Mouse (Mus musculus) layer of hippocampus, postnatal 10 days (tissue): Measurements from ENCODE around the gene Scoc. TPM values are rescaled to one million over a fixed set of nuclear protein-coding genes. Genes with fewer than 3 reads are reported as not detected.
"Not testable (repeated sequence)": the region's sequence is repeated elsewhere in the genome, so short reads cannot be mapped to it uniquely, and the experiment has no call there.

Source experiments
- DNase-seq, 2 experiments: peaks; one replicate each; pipeline ENCODE4 v3.0.0; 2021; ENCODE audit warnings: low spot score in 2 of 2
- long read RNA-seq: library from polyadenylated mRNA; stranded (forward); transcript quantifications from one replicate; pipeline ENCODE4 v2.0.0, GENCODE M21; 2023
- total RNA-seq, 2 experiments: library from RNA; stranded (reverse); gene quantifications; 2 replicates each; pipeline ENCODE4 v1.2.3; 2021

The Scoc gene
- total RNA-seq, result 100 to 1,000 TPM; 263 to 293 TPM
- long read RNA-seq, transcript Scoc-202 (4 exons, 1,764 nt), result minor isoform, 16 of 308 reads
- long read RNA-seq, transcript Scoc-203 (4 exons, 409 nt), result major isoform, 269 of 308 reads
- long read RNA-seq, partial matches to known transcripts, result 16 of 308 reads
- long read RNA-seq, other reads (novel, unspliced or antisense), result 6 of 308 reads

GRCm38 (mm10) chr8:83458222-83458621 lies at the start of gene Scoc:
TSS of gene Scoc (minus strand) at chr8:83458391.
- DNase-seq, result no peak

DNA sequence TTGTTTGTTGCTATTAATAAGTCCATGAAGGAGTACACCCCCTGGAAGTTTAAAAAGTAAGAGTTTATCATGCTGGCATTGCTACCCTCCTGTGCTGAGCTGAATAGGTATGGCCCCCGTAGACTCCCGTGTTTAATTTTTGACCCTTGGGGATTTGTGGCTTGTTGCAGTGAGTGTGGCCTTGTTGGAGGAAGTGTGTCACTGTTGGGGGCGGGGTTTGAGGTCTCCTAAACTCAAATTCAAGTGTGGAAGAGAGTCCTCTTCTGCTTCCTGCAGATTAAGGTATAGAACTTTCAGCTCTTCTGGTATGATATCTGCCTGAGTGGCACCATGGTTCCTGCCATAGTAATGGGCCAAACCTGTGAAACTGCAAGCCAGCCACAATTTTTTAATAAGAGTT lies 1.4 kb upstream of the Scoc start:
- DNase-seq, result no peak

DNA sequence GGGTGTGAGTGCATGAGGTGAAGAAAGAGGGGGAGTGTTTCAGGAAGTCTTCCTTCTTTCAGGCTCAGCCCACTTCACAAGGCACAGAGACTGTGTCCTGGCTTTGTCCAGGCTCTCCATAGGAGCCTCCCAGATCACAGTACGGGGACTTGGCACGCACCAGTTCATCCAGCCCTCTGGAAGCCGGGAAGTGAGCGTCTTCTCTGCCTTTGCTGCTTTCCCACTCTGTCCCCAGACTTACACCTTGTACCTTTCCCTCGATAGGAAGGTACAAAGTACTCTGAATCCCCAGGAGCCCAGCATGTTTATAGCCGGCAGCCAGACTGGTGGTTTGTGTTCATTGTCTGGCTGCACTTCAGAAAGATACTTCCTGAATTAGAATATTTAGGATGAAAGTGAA lies 1.1 kb downstream of the Scoc start:
- DNase-seq, result no peak

DNA sequence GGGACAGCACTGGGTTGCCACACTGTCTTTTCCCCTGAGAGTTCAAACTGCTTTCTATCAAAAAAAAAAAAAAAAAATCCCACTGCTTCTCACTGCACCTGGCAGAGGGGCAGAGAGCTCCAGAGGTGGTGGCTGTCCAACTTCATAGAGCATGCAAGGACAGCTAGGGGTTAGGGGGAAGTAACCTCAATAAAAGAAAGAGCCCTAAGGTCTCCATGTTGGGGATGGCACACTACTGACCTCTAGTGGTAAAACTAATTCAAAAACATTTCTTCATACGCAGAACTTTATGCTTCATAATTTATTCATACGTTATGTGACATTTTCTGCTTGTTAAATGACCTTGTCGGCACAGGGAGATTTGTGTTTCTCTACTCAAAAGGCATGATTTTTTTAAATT lies 7.1 kb downstream of the Scoc start:
- no peak for DNase-seq

DNA sequence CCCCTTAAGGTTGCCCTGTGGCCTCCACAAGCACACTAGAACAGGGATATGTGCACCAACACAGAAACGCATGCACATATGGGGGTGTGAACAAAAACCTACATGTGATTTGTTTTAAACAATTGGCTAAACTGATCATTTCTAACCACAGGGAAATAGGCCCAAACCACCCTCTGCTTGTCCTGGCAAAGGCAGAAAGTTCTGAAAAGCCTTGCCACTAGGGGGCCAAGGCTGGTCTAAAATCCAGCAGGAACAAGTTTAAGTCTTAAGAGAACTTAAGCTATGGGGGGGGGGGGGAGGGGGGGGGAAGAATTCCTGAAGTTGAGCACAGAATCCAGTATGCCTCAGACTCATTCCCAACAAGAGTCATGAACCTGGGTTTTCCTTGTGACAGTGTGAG lies 8.2 kb downstream of the Scoc start:
- no peak for DNase-seq

DNA sequence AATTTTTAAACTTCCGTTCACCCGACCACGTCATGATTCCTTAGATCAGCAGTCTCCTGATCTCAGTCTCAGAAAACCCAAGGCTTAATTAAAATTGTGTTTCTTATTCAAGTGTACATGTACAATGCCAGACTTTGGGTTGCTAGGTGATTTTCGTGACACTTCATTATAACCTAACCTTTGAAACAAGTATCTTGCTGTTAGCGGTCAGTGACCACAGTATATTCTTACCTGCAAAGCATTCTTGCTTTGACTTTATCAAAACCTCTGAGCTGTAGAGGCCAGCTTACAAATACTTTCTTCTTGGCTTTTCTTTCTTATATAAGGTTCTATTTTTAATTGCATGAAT lies 15.2 kb downstream of the Scoc start:
- DNase-seq, result no peak

DNA sequence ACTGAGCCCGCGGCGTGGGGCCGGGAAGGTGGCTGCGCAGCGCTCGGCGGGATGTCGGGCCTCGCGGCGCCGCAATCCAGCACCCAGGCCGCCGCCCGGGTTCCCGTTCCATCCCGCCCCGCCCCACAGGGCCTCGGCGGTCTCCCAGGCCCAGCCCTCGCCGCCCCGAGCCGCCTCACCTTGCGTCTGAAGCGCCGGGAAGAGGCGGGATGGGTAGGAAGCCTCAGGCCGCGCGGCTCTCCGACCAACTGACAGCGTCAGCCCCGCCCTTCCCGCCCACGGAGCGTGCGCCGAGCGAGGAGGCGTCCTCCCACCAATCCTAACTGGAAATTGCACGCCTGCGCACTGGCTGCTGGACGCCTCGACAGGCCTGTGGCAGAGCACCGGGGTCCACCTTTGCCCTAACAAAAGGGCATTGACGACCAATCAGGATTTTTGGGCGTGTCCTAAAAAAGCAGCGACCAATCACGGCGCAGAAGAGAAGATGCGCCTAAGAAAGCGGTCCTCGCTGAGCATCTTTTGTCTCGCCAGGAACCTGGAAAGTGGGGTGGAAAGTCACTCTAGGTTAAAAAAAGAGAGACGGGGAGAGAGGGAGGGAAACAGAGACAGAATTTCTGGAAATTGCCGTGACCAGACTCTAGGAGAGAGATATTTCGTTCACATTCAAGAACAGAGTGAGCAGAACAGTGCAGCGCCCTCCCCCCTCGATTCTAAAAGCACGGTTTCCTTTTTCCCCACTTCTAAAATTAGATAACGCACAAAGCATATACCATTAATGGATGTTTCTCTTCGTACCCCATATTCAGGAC lies 15.7 kb downstream of the Scoc start:
- DNase-seq, result peak; percentile 96 to 97

DNA sequence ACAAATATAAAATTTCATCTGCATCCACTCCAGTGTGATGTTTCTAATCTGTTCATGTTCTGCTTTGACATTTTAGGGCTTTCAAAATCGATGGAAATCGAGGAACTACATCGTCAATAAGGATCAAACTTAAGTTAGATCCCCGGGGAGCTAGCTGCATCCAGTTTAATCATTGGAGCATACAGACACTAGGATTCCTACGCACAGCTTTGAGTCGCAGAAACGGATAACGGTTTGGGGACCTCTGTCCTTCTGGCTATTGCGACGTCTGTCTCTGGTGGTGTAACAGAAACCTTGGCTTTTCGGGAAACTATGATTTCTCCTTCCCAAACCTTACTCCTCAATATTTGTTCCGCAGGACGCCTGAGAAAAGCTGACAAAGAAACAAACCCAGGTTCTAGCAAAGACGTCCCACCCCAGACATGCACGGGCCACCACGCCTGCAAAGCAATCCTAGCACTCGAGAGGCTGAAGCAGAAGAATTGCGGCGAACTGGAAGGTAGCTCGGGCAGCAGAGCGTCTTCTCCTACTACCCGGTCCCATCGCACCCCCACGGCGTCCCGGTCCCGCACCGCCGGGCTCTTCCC lies 16.4 kb downstream of the Scoc start:
- no peak for DNase-seq

DNA sequence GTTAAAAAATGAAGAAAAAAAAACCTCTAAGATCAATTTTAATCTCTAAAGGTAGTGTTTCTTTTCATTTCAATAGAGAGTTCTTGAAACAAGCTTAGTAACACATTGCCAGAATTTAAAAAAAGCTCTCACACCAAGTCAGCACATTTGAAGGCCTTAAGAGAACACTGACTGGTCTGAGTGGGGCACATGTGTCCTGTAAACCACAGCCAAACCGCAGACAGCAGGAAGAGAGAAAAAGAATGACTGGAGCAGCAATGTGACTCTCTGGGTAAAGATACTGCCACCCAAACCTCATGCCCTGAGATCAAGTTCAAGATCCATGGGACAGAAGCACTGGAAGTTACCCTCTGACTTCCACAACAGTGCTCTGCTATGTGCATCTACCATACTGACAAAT lies 21.1 kb downstream of the Scoc start:
- no peak for DNase-seq

DNA sequence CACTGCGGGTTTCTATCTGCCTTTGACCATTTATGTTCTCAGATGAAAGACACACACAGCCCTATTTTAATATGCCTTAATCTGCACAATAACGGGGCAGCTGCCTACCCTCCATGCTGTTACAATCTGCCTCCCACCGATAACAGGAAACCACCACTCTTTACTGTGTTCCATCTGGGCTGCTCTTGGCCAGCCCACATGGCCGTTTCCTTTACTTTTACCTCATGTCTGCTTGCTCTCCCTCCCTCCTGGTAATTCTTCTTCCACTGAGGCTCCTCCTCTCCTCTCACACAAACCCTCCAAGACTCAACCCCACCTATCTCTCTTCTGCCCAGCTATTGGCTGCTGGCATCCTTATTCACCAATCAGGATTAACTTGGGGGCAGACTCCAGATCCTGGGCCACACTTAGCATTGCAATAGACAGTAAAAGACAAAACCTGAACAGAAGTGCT lies 29.1 kb downstream of the Scoc start:
- DNase-seq, result no peak

DNA sequence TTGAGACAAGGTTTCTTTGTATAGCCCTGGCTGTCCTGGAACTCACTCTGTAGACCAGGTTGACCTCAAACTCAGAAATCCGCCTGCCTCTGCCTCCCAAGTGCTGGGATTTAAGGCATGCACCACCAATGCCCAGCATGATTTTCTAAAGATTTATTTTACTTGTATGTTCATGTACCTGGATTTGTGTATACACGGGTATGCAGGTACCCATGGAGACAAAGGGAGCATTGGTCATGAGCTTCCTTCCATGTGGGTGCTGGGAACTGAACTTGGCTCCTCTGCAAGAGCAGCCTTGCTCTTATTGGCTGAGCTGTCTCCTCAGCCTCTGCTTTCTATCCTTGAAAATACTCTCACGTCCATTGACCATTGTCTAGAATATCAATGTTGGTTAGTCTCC lies 29.6 kb downstream of the Scoc start:
- not testable (repeated sequence) for DNase-seq

- no peak for DNase-seq
Measured at GRCm38 (mm10) chr8:83426949-83427348, 31.2 kb downstream of the Scoc start.

GRCm38 (mm10) chr8:83426104-83426759 lies 32.0 kb downstream of the Scoc start:
- DNase-seq, result no peak

DNA sequence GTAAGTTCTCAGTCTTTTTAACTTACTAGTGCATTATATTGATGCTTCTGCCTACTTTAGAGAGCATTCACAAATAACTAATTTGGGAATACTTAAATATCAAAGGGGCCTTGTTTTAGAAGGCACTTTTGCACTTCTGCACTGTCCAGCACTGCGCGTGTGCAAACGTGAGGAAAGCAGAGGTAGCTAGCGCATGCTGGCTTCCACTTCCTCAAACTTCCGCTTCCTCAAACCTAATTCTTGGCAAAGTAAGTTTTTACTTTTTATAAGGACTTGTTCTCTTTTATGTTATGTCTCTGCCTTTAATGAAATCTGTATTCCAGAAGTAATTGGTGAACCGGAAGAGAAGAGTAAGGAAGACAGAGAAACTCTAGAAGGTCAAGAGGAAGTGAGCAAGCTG lies 33.0 kb downstream of the Scoc start:
- DNase-seq, result no peak

GRCm38 (mm10) chr8:83423032-83423825 lies 35.0 kb downstream of the Scoc start:
- DNase-seq, result no peak

- no peak for DNase-seq
Measured at GRCm38 (mm10) chr8:83421354-83421753, 36.8 kb downstream of the Scoc start.

- no peak for DNase-seq
Measured at GRCm38 (mm10) chr8:83418805-83419516, 39.2 kb downstream of the Scoc start.

DNA sequence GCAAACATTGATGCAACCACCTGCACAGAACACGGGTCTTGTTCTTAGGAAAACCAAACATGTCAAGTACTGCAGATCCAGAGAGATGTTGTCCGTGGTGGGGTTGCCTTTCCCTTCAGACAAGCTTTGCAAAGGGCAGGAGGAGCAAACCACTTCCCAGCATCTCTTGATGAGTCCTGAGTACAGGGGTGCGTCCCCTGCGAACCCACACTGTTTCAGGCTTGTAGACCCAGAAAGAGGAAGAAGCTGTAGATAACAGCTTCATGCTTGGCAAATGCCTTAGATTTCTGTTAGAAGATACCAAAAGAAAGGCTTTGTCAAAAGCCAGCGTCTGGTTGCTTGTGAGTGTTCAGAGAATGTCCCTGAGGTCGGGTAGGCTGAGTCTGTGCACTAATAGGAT lies 40.2 kb downstream of the Scoc start:
- no peak for DNase-seq

GRCm38 (mm10) chr8:83416878-83417277 lies 41.3 kb downstream of the Scoc start:
- no peak for DNase-seq

- no peak for DNase-seq
Measured at GRCm38 (mm10) chr8:83408496-83408895, 49.7 kb downstream of the Scoc start.

DNA sequence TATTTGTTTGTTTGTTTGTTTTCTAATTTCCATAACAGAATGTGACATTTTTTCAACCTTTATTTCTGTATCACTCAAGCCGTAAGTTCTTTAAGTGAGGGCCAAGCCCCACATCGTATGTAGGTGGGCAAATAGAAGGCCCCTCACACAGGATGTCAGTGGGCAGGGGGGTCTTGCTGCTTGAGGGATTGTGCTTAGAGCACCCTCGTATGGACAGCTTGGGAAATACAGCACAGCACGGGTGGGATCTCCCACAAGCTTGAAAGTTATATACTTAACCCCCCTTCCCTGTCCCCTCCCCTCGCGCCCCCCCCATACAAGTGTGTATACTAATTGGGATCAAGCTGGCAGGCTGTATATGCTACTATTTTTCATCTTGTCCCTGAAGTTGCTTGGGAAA lies 51.4 kb downstream of the Scoc start:
- peak; percentile 9 to 22 for DNase-seq
